Mouse (Mus musculus) urinary bladder, adult 2 months (tissue): Measurements from ENCODE around the gene Arhgef15. TPM values are rescaled to one million over a fixed set of nuclear protein-coding genes. Genes with fewer than 3 reads are reported as not detected.

Experiments used
- DNase-seq: peaks from one replicate; pipeline ENCODE4 v3.0.0; 2022; ENCODE audit warnings: low spot score
- polyA plus RNA-seq: library from polyadenylated mRNA; depleted of rRNA; stranded (reverse); fragments of >200 nt; gene quantifications from 2 replicates; pipeline ENCODE4 v1.2.3, GENCODE M21; 2012

Gene Arhgef15
- polyA plus RNA-seq, 1 experiment = 7.9 TPM

DNA sequence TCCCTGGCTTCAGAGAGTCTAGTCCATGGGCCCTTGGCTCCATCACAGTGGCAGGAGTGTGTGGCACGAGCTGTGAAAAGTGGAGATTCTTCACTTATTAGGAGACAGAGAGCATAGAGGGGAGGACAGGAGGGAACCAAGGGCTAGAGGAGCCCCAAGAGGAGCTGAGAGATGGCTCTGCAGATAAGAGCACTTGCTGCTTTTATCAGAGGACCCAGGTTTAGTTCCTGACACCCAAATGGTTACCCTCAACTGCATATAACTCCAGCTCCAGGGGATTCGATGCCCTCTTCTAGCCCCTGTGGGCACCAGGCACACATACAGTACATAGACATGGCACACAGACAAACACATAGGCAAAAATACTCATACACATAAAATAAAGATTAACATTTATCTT is 32.5 kb downstream of the Arhgef15 start:
- DNase-seq = no peak

DNA sequence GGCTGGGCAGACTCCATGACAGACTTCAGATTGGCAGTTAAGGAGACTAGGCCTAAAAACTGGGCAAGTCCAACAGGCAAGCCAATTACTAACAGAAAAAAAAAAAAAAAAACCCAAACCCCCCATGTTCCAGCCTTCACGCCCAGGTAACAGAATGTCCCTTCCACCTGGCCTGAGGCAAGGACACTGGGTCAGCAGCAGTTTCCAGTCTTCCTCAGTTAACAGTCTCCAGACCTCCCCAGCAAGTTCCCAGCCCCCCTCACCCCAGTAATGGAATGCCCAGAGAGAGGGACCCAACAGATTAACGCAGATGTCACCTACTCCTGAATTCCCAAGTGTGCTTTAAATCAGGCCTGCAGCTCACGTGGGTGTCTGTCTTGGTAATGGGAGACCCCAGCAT is 34.1 kb downstream of the Arhgef15 start:
- DNase-seq = no peak

DNA sequence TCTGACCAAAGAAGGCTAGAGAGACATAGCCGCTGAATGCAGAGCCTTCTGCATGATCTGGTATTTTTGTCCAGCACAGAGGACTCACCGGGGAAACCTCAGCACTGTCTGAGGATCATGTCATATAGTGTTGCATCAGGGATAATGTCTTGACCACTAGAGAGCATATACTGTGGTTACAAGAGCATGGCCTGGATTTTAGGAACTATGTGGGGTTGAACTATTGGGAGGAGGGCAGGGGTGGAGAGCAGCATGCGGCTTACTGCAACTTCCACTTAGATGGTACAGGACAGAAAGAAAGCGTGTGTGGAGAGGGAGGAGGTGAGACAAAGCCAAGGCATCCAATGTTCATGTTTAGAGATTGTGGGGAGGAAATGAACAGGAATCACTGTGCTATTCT is 42.7 kb downstream of the Arhgef15 start:
- no peak for DNase-seq

DNA sequence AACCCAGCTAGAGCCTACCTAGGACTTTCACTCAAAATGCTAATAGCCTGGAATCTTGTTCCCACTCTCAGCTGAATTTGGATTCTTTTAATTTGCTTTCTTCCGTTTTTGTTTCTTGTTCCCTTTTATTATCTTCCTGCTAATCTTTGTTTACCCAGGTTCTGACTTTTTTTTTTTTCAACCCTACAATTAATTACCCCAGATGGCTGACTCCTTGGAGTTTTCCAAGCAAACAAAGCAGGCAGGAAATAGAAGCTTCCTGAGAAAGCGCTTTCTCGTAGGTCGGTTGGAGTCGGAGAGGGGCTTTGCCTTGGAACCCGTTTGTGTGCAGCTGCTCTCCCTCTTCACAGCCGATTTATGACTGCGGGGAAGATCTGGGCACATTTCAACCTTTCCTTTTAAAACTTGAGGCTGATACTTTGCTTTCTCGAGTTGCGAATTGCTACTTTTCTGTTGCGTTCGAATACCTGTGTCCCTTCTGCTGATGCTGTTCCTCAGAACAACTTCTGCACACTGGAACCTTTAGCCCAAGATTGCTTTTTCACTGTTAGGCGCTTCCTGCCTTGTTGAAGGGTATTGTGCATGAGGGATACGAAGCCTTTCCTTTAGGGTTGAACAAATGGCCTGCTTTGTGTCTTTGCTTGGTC is 45.6 kb downstream of the Arhgef15 start:
- no peak for DNase-seq

DNA sequence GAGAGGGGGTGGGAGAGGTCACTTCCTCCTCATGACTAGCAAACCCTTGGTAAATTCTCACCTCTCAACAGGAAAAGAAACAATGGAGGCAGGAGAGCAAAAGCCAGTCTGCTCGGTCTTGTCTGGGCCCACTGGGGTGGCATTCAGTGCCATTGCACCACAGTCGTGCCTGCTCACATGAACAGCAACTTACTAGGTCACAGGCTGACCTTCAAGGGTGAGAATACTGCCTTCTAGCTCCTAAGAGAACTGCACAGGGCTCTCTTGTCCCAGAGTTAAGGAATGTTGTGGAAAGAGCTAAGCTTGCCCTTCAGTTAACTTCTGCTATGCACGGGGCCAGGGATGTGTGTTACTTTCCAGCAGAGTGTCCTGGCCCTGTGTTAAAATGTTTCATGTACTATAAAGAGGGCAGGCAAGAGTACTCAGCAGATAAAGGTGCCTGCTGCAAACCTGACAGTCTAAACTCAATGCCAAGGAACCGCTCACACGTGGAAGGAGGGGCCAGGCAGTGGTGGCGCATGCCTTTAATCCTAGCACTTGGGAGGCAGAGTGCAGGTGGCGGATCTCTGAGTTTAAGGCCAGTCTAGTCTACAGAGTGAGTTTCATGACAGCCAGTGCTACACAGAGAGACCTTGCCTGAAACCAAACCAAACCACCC is 48.3 kb downstream of the Arhgef15 start:
- no peak for DNase-seq

DNA sequence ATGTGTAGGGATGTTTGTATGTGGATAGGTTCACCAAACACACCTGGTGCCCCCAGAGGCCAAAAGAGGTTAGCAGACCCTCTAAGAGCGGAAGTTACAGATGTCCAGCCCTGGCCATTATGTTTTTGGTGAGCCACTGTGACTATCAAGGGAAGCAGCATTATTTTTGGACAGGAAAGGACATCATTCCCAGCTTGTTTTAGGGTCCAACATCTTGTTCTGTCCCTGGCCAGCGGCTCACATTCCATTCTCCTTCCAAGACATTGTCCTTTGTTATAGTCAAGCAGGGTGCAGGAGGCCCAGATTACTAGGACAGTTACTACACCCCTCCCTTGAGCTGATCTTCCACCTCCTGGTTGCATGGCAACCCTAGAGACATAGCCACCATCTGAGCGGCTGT is 50.0 kb downstream of the Arhgef15 start:
- DNase-seq = no peak

DNA sequence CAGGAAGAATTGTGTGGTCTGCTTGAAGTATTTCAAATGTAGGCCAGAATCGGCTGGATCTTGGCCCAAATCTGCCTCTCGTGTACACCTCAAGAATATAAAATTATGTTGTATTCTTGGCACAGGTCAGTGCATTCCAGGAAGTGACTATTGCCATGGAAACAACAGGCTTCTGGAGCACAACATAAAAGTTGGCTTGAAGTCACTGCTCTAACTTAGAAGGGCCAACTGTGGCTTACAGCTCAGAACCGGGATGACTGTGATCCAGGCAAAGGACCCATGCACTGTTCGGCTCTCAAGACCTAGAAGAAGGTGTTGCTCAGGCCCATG is 50.9 kb downstream of the Arhgef15 start:
- DNase-seq = no peak

DNA sequence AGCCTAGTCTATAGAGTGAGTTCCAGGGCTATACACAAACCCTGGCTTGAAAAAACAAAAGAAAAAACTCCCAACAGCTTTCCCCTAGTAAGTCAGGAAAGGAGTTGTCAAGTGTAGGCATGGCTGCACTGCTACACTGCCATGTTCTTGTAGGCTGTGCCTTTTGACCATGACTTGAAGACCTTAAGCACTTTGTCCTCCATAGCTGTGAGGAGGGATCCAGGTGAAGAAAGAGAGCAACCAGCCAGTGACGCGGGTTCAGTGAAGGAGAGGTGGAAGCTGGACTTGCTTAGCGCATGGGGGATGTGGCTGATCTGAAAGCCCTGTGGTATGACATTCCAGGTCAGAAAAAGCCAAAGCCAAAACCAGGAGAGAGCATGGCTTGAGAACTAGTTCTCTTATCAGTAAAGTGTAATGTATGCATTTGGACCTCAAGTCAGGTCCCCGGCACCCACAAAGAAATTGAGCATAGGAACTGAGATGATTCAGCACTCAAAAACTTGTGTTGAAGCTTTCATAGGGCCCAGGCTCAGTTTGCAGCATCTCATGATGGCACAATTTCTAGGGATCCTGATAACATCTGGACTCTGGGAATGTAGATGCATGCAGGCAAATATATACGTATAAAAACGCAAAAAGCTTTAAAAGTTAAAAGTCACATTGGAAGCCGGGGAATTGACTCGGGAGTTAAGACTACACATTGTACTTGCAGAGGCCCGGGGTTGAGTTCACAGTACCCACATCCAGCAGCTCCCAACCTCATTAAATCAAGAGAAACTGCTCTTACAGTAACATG is 51.4 kb downstream of the Arhgef15 start:
- no peak for DNase-seq

DNA sequence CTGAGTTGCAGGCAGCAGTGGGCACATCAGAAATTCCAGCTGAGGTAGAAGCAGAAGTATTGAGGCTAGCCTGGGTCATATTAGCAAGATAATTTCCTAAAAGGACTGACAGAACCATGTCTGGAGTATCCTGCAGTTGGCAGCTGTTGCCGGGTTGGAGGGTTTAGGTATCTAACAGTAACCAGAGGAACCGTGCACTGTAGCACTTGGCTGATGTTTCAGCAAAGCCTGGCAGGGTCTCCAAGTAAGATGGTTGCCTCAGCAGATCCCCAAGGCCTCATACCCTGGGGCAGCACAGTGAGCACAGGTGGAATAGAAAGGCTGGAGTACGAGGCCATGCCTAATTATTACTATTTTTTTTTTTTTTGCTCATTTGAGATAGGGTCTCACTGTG is 52.1 kb downstream of the Arhgef15 start:
- no peak for DNase-seq

DNA sequence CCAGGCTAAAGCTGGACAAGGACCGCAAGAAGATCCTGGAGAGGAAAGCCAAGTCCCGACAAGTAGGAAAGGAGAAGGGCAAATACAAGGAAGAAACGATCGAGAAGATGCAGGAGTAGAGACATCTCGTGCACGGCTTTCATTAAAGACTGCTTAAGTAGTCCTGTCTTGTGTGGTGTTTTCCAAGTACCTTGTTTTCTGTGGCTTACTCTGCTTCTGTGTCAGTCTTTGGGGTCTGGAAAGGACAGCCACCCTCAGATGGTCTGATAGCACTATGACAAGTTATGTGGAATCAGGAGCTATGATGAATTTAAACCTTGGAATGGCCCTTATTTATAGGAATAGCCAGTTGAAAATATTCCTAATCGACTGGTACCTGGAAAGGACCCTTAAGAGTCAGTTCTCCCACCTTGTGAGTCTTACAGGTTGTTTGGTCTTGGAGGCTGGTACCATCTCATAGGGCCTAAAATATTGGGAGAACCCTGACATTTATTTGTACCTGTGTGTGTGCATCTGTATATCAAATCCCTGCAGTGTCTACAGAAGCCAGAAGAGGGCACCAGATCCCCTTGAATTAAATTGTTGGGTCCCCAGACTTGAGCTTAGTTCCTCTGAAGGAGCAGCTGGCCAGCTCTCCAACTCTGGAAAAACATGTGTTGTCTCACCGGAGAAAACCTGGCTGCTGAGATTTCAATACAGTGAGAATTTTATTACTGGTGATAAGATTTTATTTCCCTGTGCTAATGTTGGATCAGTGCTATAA is 52.7 kb downstream of the Arhgef15 start:
- DNase-seq = no peak

DNA sequence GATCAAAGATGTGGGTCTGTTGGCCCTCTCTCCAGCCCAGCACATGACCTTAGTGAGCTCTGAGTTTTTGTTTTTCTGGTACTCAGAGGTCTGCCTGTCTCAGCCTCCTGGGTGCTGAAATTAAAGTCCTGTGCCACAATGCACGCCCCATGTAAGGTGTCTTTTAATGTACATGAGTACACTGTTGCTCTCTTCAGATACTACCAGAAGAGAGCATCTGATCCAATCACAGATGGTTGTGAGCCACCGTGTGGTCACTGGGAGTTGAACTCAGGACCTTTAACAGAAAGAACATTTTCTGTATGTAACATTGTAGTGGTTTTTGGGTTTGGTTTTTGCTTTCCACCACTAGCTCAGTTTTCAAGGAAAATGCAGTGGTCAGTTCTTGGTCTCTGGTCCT is 53.5 kb downstream of the Arhgef15 start:
- DNase-seq = no peak

DNA sequence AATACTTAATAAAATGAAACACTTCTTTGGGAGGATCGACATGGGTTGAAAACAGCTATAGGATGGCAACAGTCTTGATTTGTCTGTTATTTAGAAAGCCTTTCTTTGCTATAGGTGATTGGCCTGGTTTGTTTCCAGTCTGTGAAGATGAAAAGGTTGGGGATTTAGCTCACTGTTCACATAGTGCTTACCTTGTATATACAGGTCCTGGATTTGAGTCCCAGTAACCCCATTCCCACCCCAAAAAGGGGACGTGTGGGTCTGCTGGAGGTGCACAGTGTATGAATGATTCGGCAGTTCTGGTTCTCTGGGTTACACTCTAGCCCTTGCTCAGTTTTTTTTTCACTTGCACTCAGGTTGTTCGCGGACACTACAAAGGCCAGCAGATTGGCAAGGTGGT is 54.5 kb downstream of the Arhgef15 start:
- DNase-seq = no peak

DNA sequence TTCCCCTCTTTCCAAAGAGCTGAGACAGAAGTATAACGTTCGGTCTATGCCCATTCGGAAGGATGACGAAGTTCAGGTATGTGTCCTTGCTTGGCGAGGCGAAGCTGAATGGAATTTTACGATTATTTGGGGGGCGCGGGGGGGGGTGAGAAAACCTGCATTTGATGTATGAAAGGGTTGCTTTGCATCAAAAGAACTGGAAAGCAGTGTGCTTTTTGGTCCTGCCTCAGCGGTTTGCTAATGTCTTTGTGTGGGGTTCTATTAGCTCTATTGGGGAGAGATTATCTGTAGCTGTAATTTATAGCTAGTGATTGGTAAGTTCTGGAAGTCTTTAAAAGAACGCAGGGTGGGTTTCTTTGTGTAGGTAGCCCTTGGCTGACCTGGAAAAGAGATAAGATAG is 54.9 kb downstream of the Arhgef15 start:
- no peak for DNase-seq

DNA sequence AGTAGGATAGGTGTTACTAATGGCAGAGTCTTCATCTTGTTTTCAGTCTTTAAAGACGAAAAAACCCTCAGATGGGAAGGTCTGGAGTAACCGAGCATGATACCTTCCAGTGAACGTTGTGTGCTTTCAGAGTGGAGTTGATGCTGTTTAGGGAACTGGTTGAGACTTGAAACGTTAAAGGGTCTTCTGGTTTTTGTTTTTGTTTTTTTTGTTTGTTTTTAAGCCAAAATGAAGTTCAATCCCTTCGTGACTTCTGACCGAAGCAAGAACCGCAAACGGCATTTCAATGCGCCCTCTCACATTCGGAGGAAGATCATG is 55.3 kb downstream of the Arhgef15 start:
- no peak for DNase-seq

DNA sequence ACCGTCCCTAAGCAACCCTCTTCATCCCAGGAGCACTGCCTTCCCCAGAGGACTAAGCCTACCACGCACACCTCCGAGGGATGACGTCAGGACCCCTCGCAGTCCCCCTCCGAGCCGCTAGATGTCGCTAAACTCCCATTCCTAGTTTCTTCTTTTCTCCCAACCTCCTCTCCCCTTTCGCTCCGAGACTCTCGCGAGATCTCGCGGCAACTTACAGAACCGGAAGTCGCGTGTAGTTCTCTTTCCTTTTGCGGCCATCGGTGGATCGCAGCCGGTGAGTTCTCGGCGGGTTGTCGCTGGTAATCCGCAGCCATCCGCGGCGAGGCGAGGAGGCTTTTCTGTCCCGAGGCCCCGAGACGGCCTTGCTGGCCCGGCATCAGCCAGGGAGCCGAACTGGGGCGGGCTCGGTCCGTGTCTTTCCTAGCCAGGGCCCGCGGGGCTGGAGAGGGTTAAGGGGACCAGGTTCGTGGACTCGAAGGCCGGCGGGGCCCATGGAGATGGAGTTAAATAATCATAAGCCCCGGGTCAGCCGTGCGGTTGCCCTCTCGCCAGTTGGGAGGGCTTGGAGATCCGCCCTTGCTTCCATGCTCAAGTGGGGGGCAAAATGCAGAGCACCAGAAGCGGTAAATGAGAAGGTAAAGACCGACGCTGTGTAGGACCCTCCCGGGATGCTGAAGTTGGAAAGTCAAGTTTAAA is 55.8 kb downstream of the Arhgef15 start, which contains the start of gene Rpl26:
Gene Rpl26 (plus strand): TSS at position 233 of the 696 bp plus-strand sequence.
- DNase-seq = peak; percentile 91

DNA sequence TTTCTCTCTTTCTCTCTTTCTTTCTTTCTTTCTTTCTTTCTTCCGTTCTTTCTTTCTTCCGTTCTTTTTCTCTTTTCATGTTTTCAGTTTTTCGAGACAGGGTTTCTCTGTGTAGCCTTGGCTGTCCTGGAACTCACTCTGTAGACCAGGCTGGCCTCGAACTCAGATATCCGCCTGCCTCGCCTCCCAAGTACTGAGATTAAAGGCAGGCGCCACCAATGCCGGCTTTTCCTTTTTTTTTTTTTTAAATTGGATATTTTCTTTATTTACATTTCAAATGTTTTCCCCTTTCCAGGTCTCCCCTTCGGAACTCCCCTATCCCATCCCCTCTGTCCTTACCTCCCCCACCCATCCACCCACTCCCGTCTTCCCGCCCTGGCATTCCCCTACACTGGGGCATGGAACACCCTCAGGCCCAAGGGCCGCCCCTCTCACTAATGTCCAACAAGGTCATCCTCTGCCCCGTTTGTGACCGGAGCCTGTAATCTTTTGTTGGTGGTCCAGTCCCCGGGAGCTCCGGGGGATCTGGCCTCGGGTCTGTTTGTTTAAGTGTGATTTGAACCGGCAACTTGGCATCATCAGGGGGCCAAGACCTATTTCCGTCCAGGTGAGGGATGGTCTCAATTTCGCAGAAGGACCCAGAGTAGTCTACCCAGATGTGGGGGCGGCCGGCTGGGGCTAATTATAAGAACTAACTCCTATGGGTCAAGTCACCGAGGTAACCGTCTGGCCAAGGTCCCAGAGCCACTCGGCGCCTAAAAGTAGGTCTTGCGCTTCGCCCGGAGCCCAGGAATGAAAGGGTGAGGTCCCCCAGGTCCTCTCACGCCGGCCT is 56.5 kb downstream of the Arhgef15 start:
- no peak for DNase-seq

DNA sequence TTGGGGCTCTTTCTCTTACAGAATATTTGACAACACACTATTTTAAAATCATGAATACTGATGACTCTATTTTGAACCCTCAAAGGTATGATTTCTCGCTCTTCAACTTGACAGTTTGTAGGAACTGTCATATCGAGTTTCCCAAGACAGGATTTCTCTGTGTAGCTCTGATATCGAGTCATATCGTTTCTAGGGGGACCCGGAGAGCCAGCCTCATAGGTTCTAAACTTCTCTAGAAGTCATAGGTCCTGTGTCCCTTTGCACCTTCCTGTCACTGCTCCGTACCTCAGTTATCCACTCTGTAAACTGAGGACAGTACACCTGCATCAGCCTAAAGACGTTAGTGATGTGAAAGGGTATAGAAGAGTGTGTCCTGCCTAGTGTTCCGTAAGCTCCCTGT is 57.5 kb downstream of the Arhgef15 start:
- no peak for DNase-seq

DNA sequence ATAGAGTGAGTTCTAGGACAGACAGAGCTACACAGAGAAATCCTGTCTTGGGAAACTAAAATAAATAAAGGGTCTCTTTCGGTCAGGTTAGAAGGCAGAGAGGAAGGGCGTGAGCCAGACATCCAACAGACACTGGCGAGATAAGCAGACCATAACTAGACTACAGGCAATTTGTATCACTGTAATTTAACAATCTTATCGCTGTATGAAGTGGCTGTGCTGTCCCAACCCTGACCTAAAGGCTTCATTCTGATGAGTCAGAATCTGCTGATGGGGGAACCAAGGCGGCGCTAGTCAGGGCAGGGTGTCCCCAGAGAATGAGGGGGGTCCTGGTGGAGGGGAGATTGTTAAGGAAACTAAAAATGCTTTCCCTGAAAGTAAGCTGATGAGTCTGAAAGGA is 58.5 kb downstream of the Arhgef15 start:
- no peak for DNase-seq

DNA sequence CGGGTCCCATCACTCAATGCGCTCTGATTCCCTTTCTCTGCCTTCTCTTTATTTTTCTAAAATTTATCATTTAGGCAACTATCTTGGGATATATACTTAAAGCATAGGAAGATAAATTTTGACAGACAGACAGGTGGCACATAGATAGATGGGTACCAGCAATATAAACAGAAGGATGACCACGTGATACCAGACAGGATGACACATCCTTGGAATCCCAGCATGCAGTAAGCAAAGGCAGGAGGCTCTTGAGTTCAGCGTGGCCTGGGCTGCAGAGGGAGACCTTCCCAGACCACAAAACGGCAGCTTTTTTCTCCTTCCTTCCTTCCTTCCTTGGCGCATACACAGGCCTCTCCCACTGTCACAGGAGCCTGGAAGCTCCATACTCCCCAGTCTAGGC is 59.4 kb downstream of the Arhgef15 start:
- no peak for DNase-seq

DNA sequence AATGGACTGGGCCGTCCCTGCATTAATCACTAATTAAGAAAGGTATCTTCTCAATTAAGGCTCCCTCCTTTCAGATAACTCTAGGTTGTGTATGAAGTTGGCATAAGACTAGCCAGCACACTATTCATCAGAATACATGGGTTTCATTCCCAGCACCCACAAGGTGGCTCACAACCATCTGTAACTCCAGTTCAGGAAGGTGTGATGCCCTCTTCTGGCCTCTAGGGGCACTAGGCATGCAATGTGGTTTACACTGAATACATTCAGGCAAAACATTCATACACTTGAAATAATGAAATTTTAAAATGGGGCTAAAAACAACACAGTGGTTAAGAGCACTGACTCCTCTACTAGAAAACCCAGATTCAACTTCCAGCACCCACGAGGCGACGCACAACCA is 60.2 kb downstream of the Arhgef15 start:
- DNase-seq = no peak

DNA sequence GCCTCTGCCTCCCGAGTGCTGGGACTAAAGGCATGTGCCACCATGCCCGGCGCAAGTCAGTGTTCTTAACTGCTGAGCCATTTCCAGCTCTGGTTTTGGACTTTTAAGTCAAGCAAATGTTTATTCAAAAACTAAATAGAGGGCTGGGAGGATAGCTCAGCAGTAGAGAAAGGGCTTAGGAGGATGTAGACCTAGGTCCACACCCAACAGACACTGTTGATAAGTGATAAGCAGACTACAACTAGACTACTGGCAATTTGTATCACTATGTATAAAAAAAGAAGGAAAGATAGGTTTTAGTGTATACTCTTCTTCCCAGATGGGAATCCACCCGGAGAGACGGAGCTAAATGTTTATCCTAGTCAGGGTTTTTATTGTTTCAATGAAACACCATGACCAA is 61.0 kb downstream of the Arhgef15 start:
- no peak for DNase-seq
